Mouse (Mus musculus) neural tube, embryonic 15.5 days (tissue): Measurements from ENCODE around the gene Gm5941. TPM values are rescaled to one million over a fixed set of nuclear protein-coding genes. Genes with fewer than 3 reads are reported as not detected.
"Not testable (repeated sequence)": the region's sequence is repeated elsewhere in the genome, so short reads cannot be mapped to it uniquely, and the experiment has no call there.

Experiments used
- ATAC-seq: fragments of 200-750 bp; cut with Nextera tagmentation; 2 replicates; pipeline ENCODE4 v1.8.0; 2017; ENCODE audit warnings: mild to moderate bottlenecking, moderate TSS enrichment, moderate library complexity; ENCODE audit not compliant: low FRiP score
- H3K27ac ChIP-seq: fragments of 300-500 bp; sonication (generic); replicated peaks from 2 replicates; pipeline ENCODE4 v1.5.1; 2015; ENCODE audit warnings: mild to moderate bottlenecking, inconsistent platforms
- H3K27me3 ChIP-seq: fragments of 300-500 bp; sonication (generic); replicated peaks from 2 replicates; pipeline ENCODE4 v1.6.1; 2015; ENCODE audit warnings: inconsistent platforms
- H3K36me3 ChIP-seq: fragments of 300-500 bp; sonication (generic); 2 replicates; pipeline ENCODE4 v1.6.1; 2015; ENCODE audit warnings: inconsistent platforms
- H3K4me1 ChIP-seq: fragments of 300-500 bp; sonication (generic); 2 replicates; pipeline ENCODE4 v1.6.1; 2015; ENCODE audit warnings: inconsistent platforms
- H3K4me2 ChIP-seq: fragments of 300-500 bp; sonication (generic); 2 replicates; pipeline ENCODE4 v1.6.1; 2015; ENCODE audit warnings: inconsistent platforms, mild to moderate bottlenecking, moderate library complexity
- H3K4me3 ChIP-seq: fragments of 300-500 bp; sonication (generic); replicated peaks from 2 replicates; pipeline ENCODE4 v1.5.1; 2015; ENCODE audit warnings: mild to moderate bottlenecking, inconsistent platforms
- H3K9ac ChIP-seq: fragments of 300-500 bp; sonication (generic); replicated peaks from 2 replicates; pipeline ENCODE4 v1.6.1; 2015; ENCODE audit warnings: mild to moderate bottlenecking, inconsistent platforms
- H3K9me3 ChIP-seq: fragments of 300-500 bp; sonication (generic); replicated peaks from 2 replicates; pipeline ENCODE4 v1.6.1; 2016; ENCODE audit warnings: inconsistent platforms
- WGBS: fragments of 180-500 bp; shearing (Covaris S2); methylation state at CpG from one replicate; pipeline ENCODE4 v1.1.7; 2015; ENCODE audit warnings: mixed read lengths; 5-methylcytosine and 5-hydroxymethylcytosine counted together
- polyA plus RNA-seq: library from polyadenylated mRNA; unstranded; fragments of >200 nt; fragmentation: Nextera tagmentation; extraction: Ambion mirVana; gene quantifications from 2 replicates; pipeline ENCODE4 v1.2.1, GENCODE M21; 2015

Gene Gm5941
- polyA plus RNA-seq: not detected in 2 replicates

GRCm38 (mm10) chrX:92489649-92490048, at the start of gene Gm5941:
Gm5941 (plus strand) TSS chrX:92489949.
- not testable (repeated sequence) for ATAC-seq, H3K36me3 ChIP-seq, H3K9ac ChIP-seq, H3K4me3 ChIP-seq, H3K9me3 ChIP-seq, H3K4me1 ChIP-seq, H3K27me3 ChIP-seq, H3K27ac ChIP-seq, H3K4me2 ChIP-seq
- 89% methylated on average over 4 of the region's 4 CpGs for WGBS

DNA sequence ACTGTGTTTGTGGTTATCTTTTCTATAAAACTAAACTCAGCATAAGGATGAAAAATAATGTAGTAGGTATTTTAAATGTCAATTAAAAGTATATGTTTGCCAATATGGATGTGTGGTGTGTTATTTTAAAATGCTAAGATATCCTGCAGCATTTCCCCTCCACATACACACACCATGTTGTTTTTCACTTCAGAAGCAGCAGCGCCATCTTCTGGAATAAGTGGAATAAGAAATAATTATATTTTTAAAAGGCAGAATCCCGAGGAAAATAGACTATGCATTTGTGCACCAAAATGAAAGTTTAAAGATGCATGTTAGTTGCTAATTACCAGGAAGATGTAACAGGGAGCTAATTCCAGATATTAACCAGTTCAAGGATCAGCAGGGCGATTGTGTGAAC, 29.3 kb upstream of the Gm5941 start:
- no peak overlapping the region for H3K4me3 ChIP-seq
- ATAC-seq: no peak
- no peaks in the 10 kb centered on the region for H3K36me3 ChIP-seq
- H3K9ac ChIP-seq: no peak overlapping the region
- no peak overlapping the region for H3K27ac ChIP-seq
- H3K4me2 ChIP-seq: no peak overlapping the region
- no peaks in the 10 kb centered on the region for H3K27me3 ChIP-seq
- H3K4me1 ChIP-seq: no peaks in the 10 kb centered on the region
- 38% methylated on average over 3 of the region's 3 CpGs for WGBS
- H3K9me3 ChIP-seq: no peaks in the 10 kb centered on the region

GRCm38 (mm10) chrX:92464773-92465172, 25.0 kb upstream of the Gm5941 start:
- H3K4me3 ChIP-seq: no peak overlapping the region

DNA sequence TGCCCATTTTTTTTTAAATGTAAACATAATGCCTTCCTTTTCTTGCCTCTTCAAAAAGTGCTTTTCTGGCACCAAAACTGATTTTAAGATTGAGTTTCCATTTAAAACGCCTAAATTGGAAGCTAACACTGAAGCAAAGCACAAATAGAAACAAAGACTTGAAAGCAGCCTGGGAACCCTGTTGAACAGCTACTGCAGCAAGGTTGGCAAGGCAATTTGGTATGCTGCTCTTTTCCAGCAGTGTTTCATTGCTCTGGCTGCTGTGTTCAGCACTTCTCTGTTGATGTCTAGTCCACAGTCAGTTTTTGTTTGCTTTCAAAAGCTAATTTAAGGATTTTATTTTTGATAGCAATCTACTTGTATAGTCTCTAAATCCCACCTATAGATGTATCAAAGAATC, 8.5 kb downstream of the Gm5941 start:
- Histone ChIP-seq H3K4me3 (no peak overlapping the region), H3K9ac (no peak overlapping the region), H3K4me1 (no peaks in the 10 kb centered on the region), H3K4me2 (no peak overlapping the region), H3K27ac (no peak overlapping the region), H3K9me3 (no peaks in the 10 kb centered on the region), H3K36me3 (no peaks in the 10 kb centered on the region), H3K27me3 (no peaks in the 10 kb centered on the region)
- no peak for ATAC-seq
- 35% methylated on average over 1 of the region's 1 CpGs for WGBS

More at GRCm38 (mm10) chrX:92464773-92465172, 25.0 kb upstream of the Gm5941 start:
- H3K4me2 ChIP-seq: no peak overlapping the region
- H3K9me3 ChIP-seq: no peaks in the 10 kb centered on the region
- H3K36me3 ChIP-seq: no peaks in the 10 kb centered on the region
- no peaks in the 10 kb centered on the region for H3K4me1 ChIP-seq
- H3K27me3 ChIP-seq: no peaks in the 10 kb centered on the region
- ATAC-seq: no peak
- 61% methylated on average over 4 of the region's 4 CpGs for WGBS
- no peak overlapping the region for H3K9ac ChIP-seq
- no peak overlapping the region for H3K27ac ChIP-seq

- Histone ChIP-seq H3K4me1 (no peaks in the 10 kb centered on the region), H3K4me2 (no peak overlapping the region), H3K36me3 (no peaks in the 10 kb centered on the region), H3K4me3 (no peak overlapping the region), H3K27me3 (no peaks in the 10 kb centered on the region), H3K9me3 (no peaks in the 10 kb centered on the region), H3K27ac (no peak overlapping the region), H3K9ac (no peak overlapping the region)
- 86% methylated on average over 1 of the region's 1 CpGs for WGBS
- ATAC-seq: no peak
These were observed 38.1 kb downstream of the Gm5941 start for GRCm38 (mm10) chrX:92527826-92528225.

Other genes starting within 250 kb of the Gm5941 start
- gene Mageb18, start 109.6 kb downstream of the Gm5941 start, polyA plus RNA-seq: not detected in 2 replicates